Mouse (Mus musculus) limb, embryonic 13.5 days (tissue): ENCODE measurements around the gene Col4a3. TPM values are rescaled to one million over a fixed set of nuclear protein-coding genes. Genes with fewer than 3 reads are reported as not detected.

Experiments used
- ATAC-seq: fragments of 200-750 bp; cut with Nextera tagmentation; 2 replicates; pipeline ENCODE4 v1.8.0; 2017; ENCODE audit warnings: low read depth, moderate number of reproducible peaks, moderate TSS enrichment; ENCODE audit not compliant: low FRiP score
- H3K27ac ChIP-seq: fragments of 300-500 bp; sonication (generic); 2 replicates; pipeline ENCODE4 v1.5.1; 2015; ENCODE audit warnings: inconsistent platforms, mild to moderate bottlenecking, moderate library complexity
- H3K27me3 ChIP-seq: fragments of 300-500 bp; sonication (generic); 2 replicates; pipeline ENCODE4 v1.6.1; 2015; ENCODE audit warnings: mild to moderate bottlenecking, inconsistent platforms
- H3K36me3 ChIP-seq: fragments of 300-500 bp; sonication (generic); 2 replicates; pipeline ENCODE4 v1.6.1; 2015; ENCODE audit warnings: inconsistent platforms, mild to moderate bottlenecking, moderate library complexity
- H3K4me1 ChIP-seq: fragments of 300-500 bp; sonication (generic); 2 replicates; pipeline ENCODE4 v1.6.1; 2015; ENCODE audit warnings: inconsistent platforms
- H3K4me2 ChIP-seq: fragments of 300-500 bp; sonication (generic); replicated peaks from 2 replicates; pipeline ENCODE4 v1.6.1; 2015; ENCODE audit warnings: inconsistent platforms, mild to moderate bottlenecking, moderate library complexity
- H3K4me3 ChIP-seq: fragments of 300-500 bp; sonication (generic); 2 replicates; pipeline ENCODE4 v1.5.1; 2015; ENCODE audit warnings: moderate library complexity, mild to moderate bottlenecking, inconsistent platforms
- H3K9ac ChIP-seq: fragments of 300-500 bp; sonication (generic); 2 replicates; pipeline ENCODE4 v1.6.1; 2015; ENCODE audit warnings: mild to moderate bottlenecking, inconsistent platforms
- H3K9me3 ChIP-seq: fragments of 300-500 bp; sonication (generic); 2 replicates; pipeline ENCODE4 v1.6.1; 2016; ENCODE audit warnings: inconsistent platforms
- WGBS: fragments of 180-500 bp; shearing (Covaris S2); methylation state at CpG from one replicate; pipeline ENCODE4 v1.1.7; 2015; 5-methylcytosine and 5-hydroxymethylcytosine counted together
- polyA plus RNA-seq: library from polyadenylated mRNA; unstranded; fragments of >200 nt; fragmentation: Nextera tagmentation; extraction: Ambion mirVana; gene quantifications from 2 replicates; pipeline ENCODE4 v1.2.1, GENCODE M21; 2015

The Col4a3 gene
- polyA plus RNA-seq, 1 experiment from 2014 or later, result 0.09 TPM

DNA sequence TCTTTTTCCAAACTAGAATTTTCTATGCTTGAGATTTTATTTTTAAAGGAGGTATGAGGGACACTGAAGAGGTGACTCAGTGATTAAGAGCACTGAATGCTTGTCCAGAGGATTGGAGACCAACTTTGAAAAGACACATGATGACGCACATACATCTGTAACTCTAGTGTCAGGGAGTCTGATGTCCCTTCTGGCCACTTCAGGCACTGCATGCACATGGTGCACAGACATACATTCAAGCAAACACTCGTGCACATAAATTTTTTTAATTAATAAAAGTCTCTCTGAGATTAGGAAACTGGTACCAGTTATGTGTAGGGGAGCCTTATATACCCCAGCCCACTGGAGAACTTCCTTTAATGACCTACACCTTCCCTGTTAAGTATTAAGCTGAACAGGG, 10.5 kb upstream of the Col4a3 start:
- Histone ChIP-seq H3K27me3 (no peaks in the 10 kb centered on the region), H3K9ac (no peak overlapping the region), H3K4me1 (0 out of 2 replicates have a peak, but pooled peaks cover 4% of the 10 kb centered on the region), H3K4me2 (no peak overlapping the region), H3K9me3 (no peaks in the 10 kb centered on the region), H3K36me3 (no peaks in the 10 kb centered on the region), H3K27ac (no peak overlapping the region), H3K4me3 (no peak overlapping the region)
- no peak for ATAC-seq
- WGBS, result 82% methylated on average over 2 of the region's 2 CpGs

DNA sequence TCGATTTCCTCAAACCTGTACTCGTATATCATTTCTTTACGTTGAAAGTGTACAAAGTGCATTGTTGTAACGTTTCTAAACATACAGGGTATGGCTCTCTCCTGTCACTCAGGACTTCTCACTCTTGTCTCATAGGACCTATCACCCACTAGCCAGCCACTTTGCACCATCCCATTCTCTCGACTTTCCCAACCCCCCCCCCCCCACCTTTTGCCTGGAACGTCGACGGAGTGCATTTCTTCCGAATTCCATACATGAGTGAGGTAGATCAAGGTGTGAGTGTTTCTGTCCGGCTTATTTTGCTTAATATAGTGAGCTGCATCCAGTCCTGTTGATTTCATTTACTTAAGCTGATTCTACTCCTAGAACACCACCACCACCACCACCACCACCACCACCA, 9.4 kb upstream of the Col4a3 start:
- Histone ChIP-seq H3K4me3 (no peak overlapping the region), H3K36me3 (no peaks in the 10 kb centered on the region), H3K9ac (no peak overlapping the region), H3K9me3 (no peaks in the 10 kb centered on the region), H3K4me2 (no peak overlapping the region), H3K27ac (no peak overlapping the region), H3K27me3 (no peaks in the 10 kb centered on the region), H3K4me1 (0 out of 2 replicates have a peak, but pooled peaks cover 4% of the 10 kb centered on the region)
- 92% methylated on average over 10 of the region's 10 CpGs for WGBS
- no peak for ATAC-seq

DNA sequence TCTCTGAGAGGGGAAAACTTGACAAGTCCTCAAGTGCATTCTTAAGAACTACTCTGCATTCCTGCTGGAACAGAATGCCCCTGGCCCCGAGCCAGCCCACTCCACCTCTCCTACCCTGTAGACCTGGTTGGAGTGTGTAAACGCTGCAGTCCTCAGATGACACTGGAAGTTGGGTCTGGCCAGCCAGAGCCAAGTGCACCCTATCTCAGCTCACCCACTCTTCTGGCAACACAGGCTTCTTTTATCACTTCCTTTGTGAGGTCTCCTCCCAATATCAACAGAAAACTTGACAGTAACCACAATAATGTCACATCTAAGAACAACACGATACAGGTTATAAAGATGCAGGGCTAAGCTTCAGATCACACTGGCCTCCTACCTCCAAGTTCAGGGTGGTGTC, 8.8 kb upstream of the Col4a3 start:
- H3K27me3 ChIP-seq, result no peaks in the 10 kb centered on the region
- H3K4me3 ChIP-seq, result no peak overlapping the region
- no peak overlapping the region for H3K9ac ChIP-seq
- H3K27ac ChIP-seq, result no peak overlapping the region
- H3K4me1 ChIP-seq, result 0 out of 2 replicates have a peak, but pooled peaks cover 4% of the 10 kb centered on the region
- no peak for ATAC-seq
- H3K9me3 ChIP-seq, result no peaks in the 10 kb centered on the region
- WGBS, result 70% methylated on average over 3 of the region's 3 CpGs
- no peak overlapping the region for H3K4me2 ChIP-seq
- H3K36me3 ChIP-seq, result no peaks in the 10 kb centered on the region

DNA sequence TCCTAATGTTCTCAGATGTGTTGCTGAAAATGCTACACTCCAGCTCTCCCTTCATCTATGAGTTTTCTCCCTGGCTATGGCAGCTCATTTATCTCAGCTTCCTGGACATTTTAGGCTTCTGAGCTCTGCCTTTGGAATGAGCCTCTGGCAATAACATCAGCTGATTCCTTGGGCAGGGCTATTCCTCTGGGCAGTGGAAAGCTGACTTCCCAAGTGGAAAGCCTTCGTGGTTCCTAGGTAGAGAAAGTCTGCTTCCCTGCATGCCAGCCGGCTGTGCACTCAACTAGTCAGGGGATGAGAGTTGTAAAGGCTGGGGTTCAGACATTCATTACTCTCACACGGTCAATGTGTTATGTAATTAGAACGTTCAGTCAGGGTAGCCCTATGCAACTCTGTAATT, 8.4 kb upstream of the Col4a3 start:
- Histone ChIP-seq H3K4me1 (0 out of 2 replicates have a peak, but pooled peaks cover 4% of the 10 kb centered on the region), H3K9ac (no peak overlapping the region), H3K4me2 (no peak overlapping the region), H3K27ac (no peak overlapping the region), H3K27me3 (no peaks in the 10 kb centered on the region), H3K9me3 (no peaks in the 10 kb centered on the region), H3K4me3 (no peak overlapping the region), H3K36me3 (no peaks in the 10 kb centered on the region)
- WGBS, result 63% methylated on average over 4 of the region's 4 CpGs
- no peak for ATAC-seq

DNA sequence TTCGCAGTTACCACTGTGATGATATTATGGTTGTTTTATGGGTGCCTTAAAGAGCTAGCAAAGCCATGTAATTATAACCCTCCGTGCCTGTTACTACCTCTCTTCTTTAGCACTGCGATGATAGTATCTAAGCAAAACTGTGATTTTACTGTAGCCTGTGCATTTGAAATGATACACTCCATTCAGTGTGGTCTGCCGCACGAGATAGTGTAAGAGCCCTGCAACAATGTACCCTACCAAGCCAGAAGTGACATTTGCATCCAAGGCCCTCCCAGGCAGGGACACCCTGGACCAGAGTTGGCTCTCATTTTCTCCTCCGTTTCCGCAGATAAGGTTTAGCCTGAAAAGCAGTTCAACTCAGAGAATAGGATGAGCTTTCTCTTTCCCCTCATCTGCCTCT, 740 bp upstream of the Col4a3 start:
- no peak overlapping the region for H3K27ac ChIP-seq
- peak overlapping the region; percentile 74 for H3K4me2 ChIP-seq
- no peak overlapping the region for H3K9ac ChIP-seq
- no peaks in the 10 kb centered on the region for H3K9me3 ChIP-seq
- H3K4me1 ChIP-seq, result peaks cover 10% of the 10 kb centered on the region
- peaks cover 40% of the 10 kb centered on the region for H3K27me3 ChIP-seq
- no peak overlapping the region for H3K4me3 ChIP-seq
- WGBS, result 69% methylated on average over 7 of the region's 7 CpGs
- H3K36me3 ChIP-seq, result no peaks in the 10 kb centered on the region
- no peak for ATAC-seq

DNA sequence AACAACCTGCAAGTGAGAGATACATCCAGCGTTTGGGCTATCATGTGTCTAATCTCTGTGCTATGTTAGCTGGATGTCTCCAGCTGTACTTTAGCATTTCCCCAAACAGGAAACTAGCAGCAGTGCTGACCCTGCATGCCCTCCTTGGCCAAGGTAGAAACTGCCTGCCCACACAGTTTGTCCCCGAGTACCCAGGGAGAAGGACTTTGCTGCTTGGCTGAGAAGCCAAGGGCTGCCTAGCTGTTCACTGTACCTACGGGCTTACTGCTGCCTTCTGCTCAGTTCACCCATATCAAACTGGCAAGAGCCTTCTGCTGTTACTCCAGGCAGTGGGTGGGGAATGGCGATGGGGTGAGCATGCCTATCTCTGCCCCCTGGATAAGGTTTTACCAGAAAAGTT, 3.5 kb downstream of the Col4a3 start:
- Histone ChIP-seq H3K36me3 (no peaks in the 10 kb centered on the region), H3K27me3 (peaks cover 31% of the 10 kb centered on the region), H3K4me1 (peaks cover 10% of the 10 kb centered on the region), H3K4me3 (no peak overlapping the region), H3K9me3 (no peaks in the 10 kb centered on the region), H3K9ac (no peak overlapping the region), H3K27ac (no peak overlapping the region), H3K4me2 (no peak overlapping the region)
- WGBS, result 68% methylated on average over 4 of the region's 4 CpGs
- no peak for ATAC-seq

DNA sequence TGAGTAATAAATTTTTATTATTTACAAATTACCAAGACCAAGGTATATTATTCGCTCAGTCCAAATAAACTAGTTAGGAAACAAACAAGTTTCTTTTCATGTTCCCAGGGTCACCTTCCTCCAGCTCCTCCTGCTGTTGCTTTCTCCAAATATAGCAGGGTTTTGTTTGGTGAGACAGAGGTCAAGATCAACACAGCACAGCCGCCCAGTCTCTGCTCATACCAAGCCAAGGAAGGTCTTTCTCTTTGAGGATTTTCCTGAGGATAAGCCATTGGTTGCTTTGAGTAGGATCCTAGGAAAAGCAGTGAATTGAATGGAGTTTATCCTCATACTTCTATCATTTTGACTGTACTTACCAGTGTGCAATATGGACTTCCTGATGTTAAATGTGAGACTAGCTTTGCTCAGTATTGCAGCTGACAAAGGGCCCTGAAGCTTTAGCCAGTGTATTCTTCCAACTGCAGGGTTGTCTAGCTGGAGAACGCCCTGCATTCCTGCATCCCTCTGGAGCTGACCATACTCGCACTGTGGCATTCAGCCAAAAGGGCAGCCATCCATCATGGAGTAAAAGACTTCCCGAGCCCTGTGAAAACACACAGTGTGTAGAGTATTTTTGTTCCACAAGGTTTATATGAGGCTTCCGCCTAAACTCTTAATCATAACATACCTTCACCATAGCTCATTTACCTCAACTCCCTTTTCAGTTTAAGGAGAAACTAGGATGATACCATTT, 10.3 kb downstream of the Col4a3 start:
- no peak overlapping the region for H3K4me2 ChIP-seq
- no peaks in the 10 kb centered on the region for H3K9me3 ChIP-seq
- WGBS, result 59% methylated on average over 6 of the region's 6 CpGs
- H3K4me1 ChIP-seq, result no peaks in the 10 kb centered on the region
- no peak for ATAC-seq
- no peak overlapping the region for H3K4me3 ChIP-seq
- no peak overlapping the region for H3K9ac ChIP-seq
- H3K36me3 ChIP-seq, result no peaks in the 10 kb centered on the region
- no peaks in the 10 kb centered on the region for H3K27me3 ChIP-seq
- H3K27ac ChIP-seq, result no peak overlapping the region

DNA sequence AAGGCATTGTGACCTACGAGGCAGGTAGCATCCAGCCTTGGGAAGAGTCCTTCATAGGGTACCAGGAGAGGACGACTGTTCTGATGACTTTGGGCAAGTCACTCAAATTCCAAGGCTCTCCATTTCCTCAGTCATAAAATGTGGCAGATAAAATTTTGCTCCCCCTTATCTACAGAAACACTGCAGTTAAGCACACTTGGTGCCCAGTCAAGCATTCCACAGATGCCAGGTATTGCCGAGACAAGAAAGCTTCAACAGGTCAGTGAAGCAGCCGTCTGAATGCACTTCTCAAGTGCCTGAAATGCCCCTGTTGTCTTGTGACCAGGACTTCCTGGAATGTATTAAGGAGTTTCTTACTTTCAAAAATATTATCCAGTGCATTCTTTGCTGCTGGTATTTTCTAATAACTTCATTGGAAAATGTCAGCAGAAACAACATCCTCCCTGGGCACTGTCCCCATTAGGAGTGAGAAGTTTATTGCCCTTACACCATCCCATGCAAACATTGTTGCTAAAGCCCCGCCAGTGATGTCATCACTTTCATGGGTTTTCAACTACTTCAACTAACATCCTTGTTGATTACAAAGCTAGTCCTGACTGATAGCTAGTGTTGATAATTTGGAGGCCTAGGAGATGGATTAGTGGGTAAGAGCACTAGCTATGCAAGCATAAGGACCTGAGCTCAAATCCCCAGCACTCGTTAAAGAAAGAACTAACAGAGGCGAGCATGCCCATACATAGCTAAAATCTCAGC, 16.7 kb downstream of the Col4a3 start:
- no peaks in the 10 kb centered on the region for H3K9me3 ChIP-seq
- 69% methylated on average over 7 of the region's 7 CpGs for WGBS
- H3K4me1 ChIP-seq, result no peaks in the 10 kb centered on the region
- H3K4me2 ChIP-seq, result no peak overlapping the region
- H3K27me3 ChIP-seq, result no peaks in the 10 kb centered on the region
- H3K4me3 ChIP-seq, result no peak overlapping the region
- no peaks in the 10 kb centered on the region for H3K36me3 ChIP-seq
- ATAC-seq, result no peak
- H3K9ac ChIP-seq, result no peak overlapping the region
- no peak overlapping the region for H3K27ac ChIP-seq

DNA sequence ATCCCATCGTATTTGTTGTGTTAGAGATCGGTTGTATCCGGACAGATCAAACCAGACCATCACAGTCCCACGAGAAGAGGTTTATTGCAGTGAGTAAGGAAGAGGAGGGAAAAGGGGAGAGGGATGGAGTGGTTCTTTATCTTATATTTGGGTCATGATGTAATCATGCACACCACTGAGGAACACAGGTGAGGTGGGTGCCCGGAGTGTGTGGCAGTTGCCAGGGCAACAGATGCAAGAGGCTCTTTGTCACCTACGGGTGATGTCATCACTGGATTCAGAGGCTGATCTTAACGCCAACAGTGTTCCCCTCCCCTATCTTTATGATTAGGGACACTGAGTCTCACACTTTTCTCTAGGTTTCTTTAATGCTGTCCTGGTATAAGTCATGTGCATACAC, 18.6 kb downstream of the Col4a3 start:
- H3K4me3 ChIP-seq, result no peak overlapping the region
- ATAC-seq, result no peak
- WGBS, result 88% methylated on average over 7 of the region's 7 CpGs

DNA sequence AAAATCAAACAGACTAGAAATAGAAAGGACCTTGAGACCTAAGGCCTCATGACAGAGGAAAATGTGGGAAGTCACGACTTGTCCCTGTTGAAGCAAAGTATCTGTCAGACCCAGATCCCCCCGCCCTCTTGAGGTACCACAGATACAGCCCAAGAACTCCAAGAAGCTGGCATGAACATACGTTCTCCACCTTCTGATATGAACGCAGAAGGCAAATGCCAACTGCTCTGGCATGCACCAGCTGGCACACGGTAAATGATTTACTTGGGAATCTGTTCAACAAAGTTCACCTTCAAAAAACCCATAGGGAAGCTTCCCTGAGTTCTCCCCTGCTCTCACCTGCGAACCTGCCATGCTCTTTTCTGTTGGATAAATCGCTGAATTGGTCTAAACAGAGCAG, 19.1 kb downstream of the Col4a3 start:
- Histone ChIP-seq H3K9ac (no peak overlapping the region), H3K4me3 (no peak overlapping the region), H3K27me3 (no peaks in the 10 kb centered on the region), H3K4me2 (no peak overlapping the region), H3K27ac (no peak overlapping the region), H3K4me1 (no peaks in the 10 kb centered on the region), H3K36me3 (no peaks in the 10 kb centered on the region), H3K9me3 (no peaks in the 10 kb centered on the region)
- no peak for ATAC-seq
- 91% methylated on average over 7 of the region's 7 CpGs for WGBS

More for the DNA sequence above, 18.6 kb downstream of the Col4a3 start:
- Histone ChIP-seq H3K27me3 (no peaks in the 10 kb centered on the region), H3K27ac (no peak overlapping the region), H3K4me2 (no peak overlapping the region), H3K36me3 (no peaks in the 10 kb centered on the region), H3K4me1 (no peaks in the 10 kb centered on the region), H3K9me3 (no peaks in the 10 kb centered on the region), H3K9ac (no peak overlapping the region)

DNA sequence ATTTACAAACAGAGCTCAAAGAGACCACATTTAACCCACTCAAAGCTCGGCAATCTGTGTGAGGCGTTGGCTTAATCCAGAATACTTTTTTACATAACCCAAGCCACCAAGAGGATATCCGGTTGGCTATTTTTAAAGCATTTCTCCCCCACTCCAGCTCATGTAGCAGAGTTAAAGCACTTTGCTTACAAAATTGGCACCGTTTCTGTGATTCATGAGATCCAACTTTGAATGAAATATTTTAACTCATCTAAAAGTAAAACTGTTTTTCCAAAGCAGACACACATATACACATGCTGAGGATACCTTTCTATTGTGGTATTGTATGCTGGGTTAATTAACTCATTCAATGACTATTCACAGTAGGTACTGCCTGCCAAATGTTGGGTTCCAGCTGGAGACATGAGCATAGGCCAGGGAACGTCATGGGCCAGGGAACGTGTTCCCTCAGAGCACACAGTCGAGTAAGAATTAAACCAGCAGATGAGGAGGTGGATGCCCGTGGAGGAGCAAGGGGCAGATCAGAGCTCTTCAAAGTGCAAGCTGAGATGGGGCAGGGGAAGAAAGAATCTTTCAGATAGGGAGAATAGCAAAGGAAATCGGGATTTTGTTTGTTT, 22.0 kb downstream of the Col4a3 start:
- Histone ChIP-seq H3K27me3 (no peaks in the 10 kb centered on the region), H3K4me3 (no peak overlapping the region), H3K36me3 (no peaks in the 10 kb centered on the region), H3K27ac (no peak overlapping the region), H3K9me3 (no peaks in the 10 kb centered on the region), H3K4me2 (no peak overlapping the region), H3K4me1 (peaks cover 8% of the 10 kb centered on the region; the same call in 1 of the 2 replicates), H3K9ac (no peak overlapping the region)
- 81% methylated on average over 9 of the region's 9 CpGs for WGBS
- no peak for ATAC-seq

DNA sequence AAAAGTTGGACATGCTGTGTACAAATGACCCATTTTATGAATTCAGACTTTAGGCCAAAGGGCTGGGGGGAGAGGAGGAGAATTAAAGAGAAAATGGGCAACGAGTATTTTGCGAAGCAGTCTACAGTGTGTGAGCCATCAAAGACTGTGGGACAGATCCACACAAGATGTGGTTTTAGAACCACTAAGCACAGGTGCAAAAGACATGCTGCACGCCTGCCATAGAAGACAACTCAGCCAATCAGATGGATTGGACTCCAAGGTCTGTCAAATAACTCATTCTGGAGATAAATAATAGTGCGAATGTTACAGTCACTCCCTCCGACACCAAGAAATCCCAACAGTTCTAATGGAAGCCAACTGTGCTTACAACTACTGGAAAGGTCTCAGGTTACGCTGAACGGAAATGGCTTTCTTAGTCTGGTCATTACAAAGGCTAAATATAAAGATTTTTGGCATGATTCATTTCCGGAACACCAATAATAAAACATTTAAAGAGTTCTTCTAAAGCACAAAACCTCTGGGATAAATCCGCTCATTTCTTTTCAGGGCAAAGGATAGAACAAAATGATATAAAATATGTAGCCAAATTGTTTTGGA, 25.4 kb downstream of the Col4a3 start:
- Histone ChIP-seq H3K4me2 (no peak overlapping the region), H3K4me1 (peaks cover 8% of the 10 kb centered on the region; the same call in 1 of the 2 replicates), H3K27ac (no peak overlapping the region), H3K9me3 (no peaks in the 10 kb centered on the region), H3K27me3 (no peaks in the 10 kb centered on the region), H3K4me3 (no peak overlapping the region), H3K9ac (no peak overlapping the region), H3K36me3 (no peaks in the 10 kb centered on the region)
- 51% methylated on average over 9 of the region's 9 CpGs for WGBS
- peak; percentile 40; the same call in 1 of the 2 replicates for ATAC-seq
